In genomic region chr10:20769557-20770417, GRCm38 (mm10) we compare ENCODE assay signal across 12 mouse cellular contexts. TPM values are rescaled to one million over a fixed set of nuclear protein-coding genes. Genes with fewer than 3 reads are reported as not detected.
DNase-seq lines count a peak whose midpoint lies in the region; ATAC-seq and TF ChIP-seq lines count a peak whose summit lies in the region.
"Had no signal": no experiment of that assay in that cellular context is flagged by ENCODE, and none has a peak within 500 bp of the region (broad histone marks: within the 10 kb centered on the region; RNA-seq: fewer than 3 reads in every experiment).

No protein-coding gene starts in this region.

- no peak for TF ChIP-seq POLR2A in cerebellum, adult 2 months (IDR thresholded peaks at IDR 0.05; ENCODE audit: borderline replicate concordance, insufficient read depth, low read length)

- TF ChIP-seq CTCF in cerebellum, adult 2 months (IDR thresholded peaks at IDR 0.05; ENCODE audit: borderline replicate concordance, insufficient read depth, low read depth, low read length) = no peak

- H3K27ac ChIP-seq in midbrain, embryonic 13.5 days = no peak overlapping the region
- H3K27ac ChIP-seq in midbrain, embryonic 16.5 days (ENCODE audit: low read length) = no peak overlapping the region
- H3K27ac ChIP-seq in neural tube, embryonic 13.5 days (replicated peaks) = no peak overlapping the region
- no peak overlapping the region for H3K27ac ChIP-seq in cerebellum, adult 2 months (ENCODE audit: insufficient read depth, low read length)
- H3K27ac ChIP-seq: embryonic facial prominence, embryonic 13.5 days had no signal

- H3K27me3 ChIP-seq in midbrain, embryonic 13.5 days = no peaks in the 10 kb centered on the region
- no peaks in the 10 kb centered on the region for H3K27me3 ChIP-seq in midbrain, embryonic 16.5 days (ENCODE audit: control insufficient read depth, insufficient read depth, low read depth, low read length)
- H3K27me3 ChIP-seq in neural tube, embryonic 13.5 days = no peaks in the 10 kb centered on the region
- H3K27me3 ChIP-seq in cerebellum, adult 2 months (ENCODE audit: control insufficient read depth, insufficient read depth, low read length) = no peaks in the 10 kb centered on the region
- H3K27me3 ChIP-seq: embryonic facial prominence, embryonic 13.5 days; heart, embryonic 12.5 days had no signal

- 0 out of 2 replicates have a peak overlapping the region, but pooled peaks have one; percentile 11 for H3K9ac ChIP-seq in midbrain, embryonic 13.5 days (replicated peaks)
- no peak overlapping the region for H3K9ac ChIP-seq in midbrain, embryonic 16.5 days (ENCODE audit: low read depth, low read length)
- H3K9ac ChIP-seq in neural tube, embryonic 13.5 days = no peak overlapping the region
- H3K9ac ChIP-seq: embryonic facial prominence, embryonic 13.5 days; heart, embryonic 12.5 days had no signal

- no peak overlapping the region for H3K4me3 ChIP-seq in midbrain, embryonic 13.5 days (replicated peaks)
- no peak overlapping the region for H3K4me3 ChIP-seq in midbrain, embryonic 16.5 days (ENCODE audit: low read depth, low read length)
- no peak overlapping the region for H3K4me3 ChIP-seq in neural tube, embryonic 13.5 days
- no peak overlapping the region for H3K4me3 ChIP-seq in cerebellum, adult 2 months (replicated peaks; ENCODE audit: insufficient read depth, low read depth, low read length)
- H3K4me3 ChIP-seq: embryonic facial prominence, embryonic 13.5 days; heart, embryonic 12.5 days had no signal

- 65% methylated on average over 7 of the region's 7 CpGs for WGBS in midbrain, embryonic 13.5 days
- 62% methylated on average over 7 of the region's 7 CpGs for WGBS in midbrain, embryonic 16.5 days
- WGBS in neural tube, embryonic 13.5 days = 49% methylated on average over 7 of the region's 7 CpGs
- WGBS in cerebellum, adult 2 months = 77% methylated on average over 7 of the region's 7 CpGs

- peak; percentile 14 for DNase-seq in embryo, embryonic 10.5 days (ENCODE audit: low spot score)
- no peak for DNase-seq in embryo, embryonic 9.5 days (ENCODE audit: extremely low spot score)
- DNase-seq in kidney, adult 8-10 months = peak; percentile 15 to 32
- DNase-seq in cerebellum, adult 11 months = no peak
- no peak for DNase-seq in cerebellum, adult 2 months
- DNase-seq: spleen, adult 18-20 months had no signal

- no peak overlapping the region for H3K4me2 ChIP-seq in midbrain, embryonic 13.5 days (replicated peaks)
- H3K4me2 ChIP-seq in midbrain, embryonic 16.5 days (ENCODE audit: low read length) = no peak overlapping the region
- H3K4me2 ChIP-seq in neural tube, embryonic 13.5 days = no peak overlapping the region
- H3K4me2 ChIP-seq: embryonic facial prominence, embryonic 13.5 days; heart, embryonic 12.5 days; liver, embryonic 11.5 days had no signal

- no peaks in the 10 kb centered on the region for H3K36me3 ChIP-seq in midbrain, embryonic 13.5 days
- no peaks in the 10 kb centered on the region for H3K36me3 ChIP-seq in midbrain, embryonic 16.5 days (ENCODE audit: control insufficient read depth, insufficient read depth, low read length)
- H3K36me3 ChIP-seq in neural tube, embryonic 13.5 days = no peaks in the 10 kb centered on the region
- H3K36me3 ChIP-seq: embryonic facial prominence, embryonic 13.5 days; heart, embryonic 12.5 days had no signal

- peaks cover 5% of the 10 kb centered on the region; the same call in 1 of the 2 replicates for H3K4me1 ChIP-seq in midbrain, embryonic 13.5 days (replicated peaks)
- no peaks in the 10 kb centered on the region for H3K4me1 ChIP-seq in midbrain, embryonic 16.5 days (ENCODE audit: control insufficient read depth, insufficient read depth, low read length)
- H3K4me1 ChIP-seq in neural tube, embryonic 13.5 days (replicated peaks) = peaks cover 12% of the 10 kb centered on the region; the same call in 1 of the 2 replicates
- no peaks in the 10 kb centered on the region for H3K4me1 ChIP-seq in cerebellum, adult 2 months (ENCODE audit: control insufficient read depth, insufficient read depth, low read length)
- H3K4me1 ChIP-seq: embryonic facial prominence, embryonic 13.5 days had no signal

- ATAC-seq in midbrain, embryonic 13.5 days = peak; percentile 30; the same call in 1 of the 2 replicates
- no peak; the same call in 1 of the 2 replicates for ATAC-seq in midbrain, embryonic 16.5 days
- peak; percentile 84 for ATAC-seq in neural tube, embryonic 13.5 days (ENCODE audit: low read depth)

- no peaks in the 10 kb centered on the region for H3K9me3 ChIP-seq in midbrain, embryonic 13.5 days
- no peaks in the 10 kb centered on the region for H3K9me3 ChIP-seq in midbrain, embryonic 16.5 days (replicated peaks; ENCODE audit: control insufficient read depth, low read length, poor library complexity, severe bottlenecking)
- no peaks in the 10 kb centered on the region for H3K9me3 ChIP-seq in neural tube, embryonic 13.5 days
- H3K9me3 ChIP-seq: embryonic facial prominence, embryonic 13.5 days; heart, embryonic 12.5 days had no signal

RNA-seq across cellular contexts. Expression of gene Pde7b, which starts 44.9 kb away (rescaled TPM):
- 1.8 and 2.3 TPM in 2 replicates for polyA plus RNA-seq in midbrain, embryonic 13.5 days (2015; fragmentation: Nextera tagmentation; extraction: Ambion mirVana)
- polyA plus RNA-seq in midbrain, embryonic 16.5 days (2015; fragmentation: Nextera tagmentation; extraction: Ambion mirVana) = 2.3 and 4.1 TPM in 2 replicates
- 2.0 and 3.5 TPM in 2 replicates for polyA plus RNA-seq in neural tube, embryonic 13.5 days (2015; fragmentation: Nextera tagmentation; extraction: Ambion mirVana)
- 8.5 and 8.9 TPM in 2 replicates for polyA plus RNA-seq in cerebellum, adult 2 months (2012; rRNA removed)

Comparison
In these comparisons a context has a peak if more than half of its experiments do, and no peak if none do; other contexts are left out.
1. DNase-seq: peak in embryo, embryonic 10.5 days (single experiment) and kidney, adult 8-10 months (2 of 2); none in embryo, embryonic 9.5 days (single experiment), cerebellum, adult 11 months (single experiment) and cerebellum, adult 2 months (0 of 2).